15 mouse cellular contexts compared by ENCODE assay signal in the genomic region with DNA sequence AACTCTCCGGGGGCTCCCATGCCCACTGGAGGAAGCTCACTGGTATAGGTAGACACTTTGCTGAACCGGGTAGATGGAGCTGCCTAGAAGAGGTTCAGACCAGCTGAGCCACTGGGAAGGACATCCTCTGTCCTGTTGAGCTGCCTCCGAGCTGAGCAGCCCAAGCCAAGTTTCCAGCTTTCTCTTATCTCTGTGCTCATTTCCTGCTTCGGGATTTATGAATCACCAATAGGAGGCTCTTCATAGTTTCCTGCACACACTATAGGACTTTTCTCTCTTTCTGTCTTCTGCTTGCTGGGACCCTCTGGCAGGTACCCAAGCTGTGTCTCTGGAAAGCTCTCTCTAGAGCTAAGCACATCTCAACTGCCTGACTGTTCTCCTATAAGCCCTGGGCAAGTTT.
A peak's percentile ranks its signal among the peaks of the same experiment; 100 is the strongest.
DNase-seq lines count a peak whose midpoint lies in the region; ATAC-seq lines count a peak whose summit lies in the region.
"Had no signal": no experiment of that assay in that cellular context is flagged by ENCODE, and none has a peak within 500 bp of the region (broad histone marks: within the 10 kb centered on the region; RNA-seq: fewer than 3 reads in every experiment).

No protein-coding gene starts in this region.

- no peaks in the 10 kb centered on the region for H3K9me3 ChIP-seq in kidney, embryonic 16.5 days (ENCODE audit: low read length)
- H3K9me3 ChIP-seq in heart, embryonic 15.5 days (replicated peaks) = no peaks in the 10 kb centered on the region
- H3K9me3 ChIP-seq in midbrain, embryonic 11.5 days (ENCODE audit: control insufficient read depth, low read length) = no peaks in the 10 kb centered on the region
- H3K9me3 ChIP-seq: embryonic facial prominence, embryonic 12.5 days; forebrain, embryonic 13.5 days; hindbrain, embryonic 13.5 days; limb, embryonic 15.5 days had no signal

- no peak overlapping the region for H3K9ac ChIP-seq in kidney, embryonic 16.5 days (replicated peaks; ENCODE audit: low read length)
- no peak overlapping the region for H3K9ac ChIP-seq in heart, embryonic 15.5 days
- no peak overlapping the region for H3K9ac ChIP-seq in midbrain, embryonic 11.5 days (ENCODE audit: low read length)
- H3K9ac ChIP-seq: embryonic facial prominence, embryonic 12.5 days; forebrain, embryonic 13.5 days; hindbrain, embryonic 13.5 days; limb, embryonic 15.5 days had no signal

- no peak overlapping the region for H3K4me3 ChIP-seq in kidney, embryonic 16.5 days (ENCODE audit: low read length)
- no peak overlapping the region for H3K4me3 ChIP-seq in heart, embryonic 15.5 days
- no peak overlapping the region for H3K4me3 ChIP-seq in midbrain, embryonic 11.5 days (ENCODE audit: low read depth, low read length)
- H3K4me3 ChIP-seq: embryonic facial prominence, embryonic 12.5 days; forebrain, embryonic 13.5 days; gastrocnemius, adult 2 months; hindbrain, embryonic 13.5 days; limb, embryonic 15.5 days; megakaryocyte, embryonic 14.5 days had no signal

- H3K27me3 ChIP-seq in kidney, embryonic 16.5 days (ENCODE audit: insufficient read depth, low read length) = no peaks in the 10 kb centered on the region
- H3K27me3 ChIP-seq in heart, embryonic 15.5 days = no peaks in the 10 kb centered on the region
- peaks cover 4% of the 10 kb centered on the region; the same call in 1 of the 2 replicates for H3K27me3 ChIP-seq in midbrain, embryonic 11.5 days (ENCODE audit: control insufficient read depth, insufficient read depth, low read length)
- H3K27me3 ChIP-seq: embryonic facial prominence, embryonic 12.5 days; limb, embryonic 15.5 days had no signal

- peaks cover 34% of the 10 kb centered on the region for H3K4me1 ChIP-seq in kidney, embryonic 16.5 days (ENCODE audit: insufficient read depth, low read length)
- peaks cover 41% of the 10 kb centered on the region for H3K4me1 ChIP-seq in heart, embryonic 15.5 days (replicated peaks)
- peaks cover 17% of the 10 kb centered on the region for H3K4me1 ChIP-seq in midbrain, embryonic 11.5 days (ENCODE audit: control insufficient read depth, insufficient read depth, low read length)

- H3K27ac ChIP-seq in kidney, embryonic 16.5 days (ENCODE audit: low read length) = no peak overlapping the region
- H3K27ac ChIP-seq in heart, embryonic 15.5 days = peak overlapping the region; percentile 44
- H3K27ac ChIP-seq in midbrain, embryonic 11.5 days (ENCODE audit: low read depth, low read length) = no peak overlapping the region
- H3K27ac ChIP-seq: embryonic facial prominence, embryonic 12.5 days; forebrain, embryonic 13.5 days; gastrocnemius, adult 2 months; hindbrain, embryonic 13.5 days; limb, embryonic 15.5 days had no signal

- no peaks in the 10 kb centered on the region for H3K36me3 ChIP-seq in kidney, embryonic 16.5 days (ENCODE audit: insufficient read depth, low read length)
- H3K36me3 ChIP-seq in heart, embryonic 15.5 days = no peaks in the 10 kb centered on the region
- no peaks in the 10 kb centered on the region for H3K36me3 ChIP-seq in midbrain, embryonic 11.5 days (ENCODE audit: control insufficient read depth, insufficient read depth, low read length)
- H3K36me3 ChIP-seq: embryonic facial prominence, embryonic 12.5 days; hindbrain, embryonic 13.5 days; limb, embryonic 15.5 days had no signal

- no peak for DNase-seq in kidney, adult 9 months
- DNase-seq in heart, adult 18-20 months = peak; percentile 54 to 73
- peak; percentile 20 to 35 for DNase-seq in kidney, postnatal 36 days
- DNase-seq in cerebellum, postnatal 36 days = no peak
- no peak for DNase-seq in embryo, embryonic 10.5 days (ENCODE audit: low spot score)
- no peak for DNase-seq in midbrain, embryonic 11.5 days (ENCODE audit: low spot score, missing footprints)
- DNase-seq: cerebellum, postnatal 14 days; gastrocnemius, adult 2 months had no signal

- WGBS in kidney, embryonic 16.5 days = 58% methylated on average over 4 of the region's 4 CpGs
- 38% methylated on average over 4 of the region's 4 CpGs for WGBS in heart, embryonic 15.5 days
- WGBS in midbrain, embryonic 11.5 days = 76% methylated on average over 4 of the region's 4 CpGs

- 0 out of 2 replicates have a peak, but pooled peaks have one; percentile 12 for ATAC-seq in kidney, embryonic 16.5 days (ENCODE audit: low FRiP score, low TSS enrichment)
- ATAC-seq in heart, embryonic 15.5 days (replicated peaks; ENCODE audit: insufficient number of reproducible peaks, insufficient read depth, low FRiP score, low read depth) = peak; percentile 79
- no peak for ATAC-seq in midbrain, embryonic 11.5 days (ENCODE audit: low FRiP score)
- ATAC-seq: forebrain, embryonic 13.5 days had no signal

- no peak overlapping the region for H3K4me2 ChIP-seq in kidney, embryonic 16.5 days (replicated peaks; ENCODE audit: low read depth, low read length)
- H3K4me2 ChIP-seq in heart, embryonic 15.5 days = no peak overlapping the region
- H3K4me2 ChIP-seq in midbrain, embryonic 11.5 days = no peak overlapping the region
- H3K4me2 ChIP-seq: embryonic facial prominence, embryonic 12.5 days; forebrain, embryonic 13.5 days; hindbrain, embryonic 13.5 days; limb, embryonic 15.5 days had no signal

Comparison
In these comparisons a context has a peak if more than half of its experiments do, and no peak if none do; other contexts are left out.
1. DNase-seq: peak in heart, adult 18-20 months (2 of 2) and kidney, postnatal 36 days (2 of 2); none in kidney, adult 9 months (single experiment), cerebellum, postnatal 36 days (0 of 2), embryo, embryonic 10.5 days (single experiment) and midbrain, embryonic 11.5 days (single experiment).